8 mouse cellular contexts compared by ENCODE assay signal in genomic region chr9:95510693-95511404, GRCm38 (mm10). TPM values are rescaled to one million over a fixed set of nuclear protein-coding genes. Genes with fewer than 3 reads are reported as not detected.
DNase-seq lines count a peak whose midpoint lies in the region; ATAC-seq and TF ChIP-seq lines count a peak whose summit lies in the region.

No protein-coding gene starts in this region.

- peaks cover 3% of the 10 kb centered on the region; the same call in 1 of the 2 replicates for H3K36me3 ChIP-seq in heart, embryonic 14.5 days (ENCODE audit: control insufficient read depth, insufficient read depth, low read length)
- H3K36me3 ChIP-seq in embryonic facial prominence, embryonic 10.5 days (replicated peaks), result peaks cover 10% of the 10 kb centered on the region
- no peaks in the 10 kb centered on the region for H3K36me3 ChIP-seq in intestine, postnatal 0 days (ENCODE audit: control insufficient read depth, insufficient read depth)
- no peaks in the 10 kb centered on the region for H3K36me3 ChIP-seq in neural tube, embryonic 11.5 days (ENCODE audit: control insufficient read depth, insufficient read depth, low read length)

- ATAC-seq in heart, embryonic 14.5 days (ENCODE audit: insufficient number of reproducible peaks, insufficient read depth, low FRiP score, low read depth), result 0 out of 2 replicates have a peak, but pooled peaks have one; percentile 11
- ATAC-seq in intestine, postnatal 0 days, result peak; percentile 8; the same call in 1 of the 2 replicates
- ATAC-seq in neural tube, embryonic 11.5 days (ENCODE audit: insufficient read depth, low FRiP score, low TSS enrichment), result peak; percentile 14

- no peak for DNase-seq in heart, adult 18-20 months
- peak; percentile 56 for DNase-seq in ES-CJ7 (ENCODE audit: low read depth, low spot score)
- DNase-seq in embryonic facial prominence, embryonic 10.5 days (ENCODE audit: low spot score), result peak; percentile 43
- DNase-seq in neural tube, embryonic 11.5 days (ENCODE audit: low spot score), result no peak
- no peak for DNase-seq in retina, embryonic 14.5 days (ENCODE audit: low spot score)
- no peak for DNase-seq in layer of hippocampus, postnatal 36 days

- H3K27ac ChIP-seq in heart, embryonic 14.5 days (replicated peaks in 1 of 2; ENCODE audit: control insufficient read depth in 1 of 2, insufficient read depth in 1 of 2, low read depth in 2 of 2, low read length in 2 of 2), result peak overlapping the region in 1 of 2 experiments; percentile 96; a peak in 2 of 4 replicates
- peak overlapping the region; percentile 97 for H3K27ac ChIP-seq in embryonic facial prominence, embryonic 10.5 days (replicated peaks)
- H3K27ac ChIP-seq in intestine, postnatal 0 days (ENCODE audit: low read depth, low read length), result peak overlapping the region; percentile 91
- H3K27ac ChIP-seq in neural tube, embryonic 11.5 days (ENCODE audit: low read depth, low read length), result no peak overlapping the region; the same call in 1 of the 2 replicates

- peak overlapping the region; percentile 75 to 96 for H3K4me3 ChIP-seq in heart, embryonic 14.5 days (ENCODE audit: control insufficient read depth in 1 of 2, insufficient read depth in 1 of 2, low read depth in 1 of 2, low read length in 2 of 2)
- H3K4me3 ChIP-seq in embryonic facial prominence, embryonic 10.5 days, result peak overlapping the region; percentile 99
- peak overlapping the region; percentile 99 for H3K4me3 ChIP-seq in intestine, postnatal 0 days (ENCODE audit: low read depth, low read length)
- peak overlapping the region; percentile 98 for H3K4me3 ChIP-seq in neural tube, embryonic 11.5 days (ENCODE audit: low read depth, low read length)

- TF ChIP-seq CTCF in intestine, postnatal 0 days (IDR thresholded peaks at IDR 0.05; ENCODE audit: low read depth), result no peak

- peaks cover 5 to 21% of the 10 kb centered on the region in 2 experiments; a peak in 3 of 4 replicates for H3K4me1 ChIP-seq in heart, embryonic 14.5 days (ENCODE audit: control insufficient read depth in 2 of 2, insufficient read depth in 2 of 2, low read length in 2 of 2)
- peaks cover 19% of the 10 kb centered on the region for H3K4me1 ChIP-seq in embryonic facial prominence, embryonic 10.5 days
- peaks cover 7% of the 10 kb centered on the region; the same call in 1 of the 2 replicates for H3K4me1 ChIP-seq in intestine, postnatal 0 days (replicated peaks; ENCODE audit: control insufficient read depth, insufficient read depth, low read length)
- H3K4me1 ChIP-seq in neural tube, embryonic 11.5 days (ENCODE audit: control insufficient read depth, insufficient read depth, low read length), result peaks cover 9% of the 10 kb centered on the region

- H3K27me3 ChIP-seq in heart, embryonic 14.5 days (ENCODE audit: control insufficient read depth, insufficient read depth, low read length), result no peaks in the 10 kb centered on the region
- H3K27me3 ChIP-seq in embryonic facial prominence, embryonic 10.5 days (replicated peaks; ENCODE audit: low read depth, poor library complexity, severe bottlenecking), result no peaks in the 10 kb centered on the region
- H3K27me3 ChIP-seq in intestine, postnatal 0 days (replicated peaks; ENCODE audit: control insufficient read depth, insufficient read depth, low read length), result no peaks in the 10 kb centered on the region
- H3K27me3 ChIP-seq in neural tube, embryonic 11.5 days (ENCODE audit: control insufficient read depth, insufficient read depth, low read length), result no peaks in the 10 kb centered on the region

- peak overlapping the region; percentile 94 for H3K4me2 ChIP-seq in heart, embryonic 14.5 days (ENCODE audit: low read length)
- H3K4me2 ChIP-seq in intestine, postnatal 0 days (replicated peaks; ENCODE audit: low read depth), result peak overlapping the region; percentile 74
- H3K4me2 ChIP-seq in neural tube, embryonic 11.5 days (ENCODE audit: low read depth), result peak overlapping the region; percentile 85

- no peaks in the 10 kb centered on the region for H3K9me3 ChIP-seq in heart, embryonic 14.5 days (ENCODE audit: control insufficient read depth, low read length)
- no peaks in the 10 kb centered on the region for H3K9me3 ChIP-seq in embryonic facial prominence, embryonic 10.5 days
- H3K9me3 ChIP-seq in intestine, postnatal 0 days (ENCODE audit: control insufficient read depth), result no peaks in the 10 kb centered on the region
- no peaks in the 10 kb centered on the region for H3K9me3 ChIP-seq in neural tube, embryonic 11.5 days (ENCODE audit: control insufficient read depth, low read length)

- H3K9ac ChIP-seq in heart, embryonic 14.5 days (ENCODE audit: low read length), result peak overlapping the region; percentile 88
- H3K9ac ChIP-seq in intestine, postnatal 0 days (ENCODE audit: low read depth, low read length), result peak overlapping the region; percentile 90
- H3K9ac ChIP-seq in neural tube, embryonic 11.5 days (ENCODE audit: low read length), result peak overlapping the region; percentile 96

- WGBS in heart, embryonic 14.5 days, result 4% methylated on average over 21 of the region's 21 CpGs
- WGBS in embryonic facial prominence, embryonic 10.5 days, result 8% methylated on average over 21 of the region's 21 CpGs
- 3% methylated on average over 21 of the region's 21 CpGs for WGBS in intestine, postnatal 0 days
- 10% methylated on average over 21 of the region's 21 CpGs for WGBS in neural tube, embryonic 11.5 days

RNA-seq across cellular contexts. Expression of gene U2surp, which starts 0.9 kb away (rescaled TPM):
- 76.3 and 77.6 TPM in 2 replicates for polyA plus RNA-seq in heart, embryonic 14.5 days (2014; fragmentation: Nextera tagmentation; extraction: Ambion mirVana)
- 10 to 100 TPM; 27.3 to 34.6 TPM for total RNA-seq in heart, adult 18-20 months (2021)
- polyA plus RNA-seq in embryonic facial prominence, embryonic 10.5 days (2016; fragmentation: Nextera tagmentation; extraction: Ambion mirVana), result 123 and 134 TPM in 2 replicates
- polyA plus RNA-seq in intestine, postnatal 0 days (2015; fragmentation: Nextera tagmentation; extraction: Ambion mirVana), result 97.5 and 112 TPM in 2 replicates
- 119 and 133 TPM in 2 replicates for polyA plus RNA-seq in neural tube, embryonic 11.5 days (2014; fragmentation: Nextera tagmentation; extraction: Ambion mirVana)
- total RNA-seq in layer of hippocampus, postnatal 36 days (2021), result 10 to 100 TPM; 67.0 to 68.8 TPM

RNA-seq across cellular contexts. Expression of gene Paqr9, which starts 48.6 kb away (rescaled TPM):
- 0.82 and 0.91 TPM in 2 replicates for polyA plus RNA-seq in heart, embryonic 14.5 days (2014; fragmentation: Nextera tagmentation; extraction: Ambion mirVana)
- total RNA-seq in heart, adult 18-20 months (2021), result 10 to 100 TPM; 38.1 to 40.5 TPM
- 0.16 and 0.19 TPM in 2 replicates for polyA plus RNA-seq in embryonic facial prominence, embryonic 10.5 days (2016; fragmentation: Nextera tagmentation; extraction: Ambion mirVana)
- 22.1 and 23.2 TPM in 2 replicates for polyA plus RNA-seq in intestine, postnatal 0 days (2015; fragmentation: Nextera tagmentation; extraction: Ambion mirVana)
- polyA plus RNA-seq in neural tube, embryonic 11.5 days (2014; fragmentation: Nextera tagmentation; extraction: Ambion mirVana), result 0.59 and 0.80 TPM in 2 replicates
- total RNA-seq in layer of hippocampus, postnatal 36 days (2021), result 10 to 100 TPM; 50.6 to 51.6 TPM

Comparison
In these comparisons a context has a peak if more than half of its experiments do, and no peak if none do; other contexts are left out.
1. DNase-seq: peak in ES-CJ7 (single experiment) and embryonic facial prominence, embryonic 10.5 days (single experiment); none in heart, adult 18-20 months (0 of 2), neural tube, embryonic 11.5 days (single experiment), retina, embryonic 14.5 days (single experiment) and layer of hippocampus, postnatal 36 days (0 of 2).
2. RNA of gene Paqr9, which starts 48.6 kb away (polyA plus RNA-seq): 22.1 to 23.2 TPM in intestine, postnatal 0 days; 0.82 to 0.91 TPM in heart, embryonic 14.5 days, 0.59 to 0.80 TPM in neural tube, embryonic 11.5 days and 0.16 to 0.19 TPM in embryonic facial prominence, embryonic 10.5 days; every median in the first group is over 10 times any median in the second.
3. Peak in every context shown above with its lines, with median percentiles within 50 percentile points of each other: ATAC-seq, H3K4me2 ChIP-seq, H3K4me3 ChIP-seq and H3K9ac ChIP-seq.